Mouse (Mus musculus) neural tube, embryonic 11.5 days (tissue): ENCODE results near the gene Flrt1. TPM values are rescaled to one million over a fixed set of nuclear protein-coding genes. Genes with fewer than 3 reads are reported as not detected.
"Not testable (repeated sequence)": the region's sequence is repeated elsewhere in the genome, so short reads cannot be mapped to it uniquely, and the experiment has no call there.

Source experiments
- ATAC-seq: fragments of 200-750 bp; cut with Nextera tagmentation; 2 replicates; pipeline ENCODE4 v1.8.0; 2017; ENCODE audit warnings: moderate number of reproducible peaks, mild to moderate bottlenecking, moderate TSS enrichment, moderate library complexity; ENCODE audit not compliant: insufficient read depth, low FRiP score, low TSS enrichment
- DNase-seq: peaks from one replicate; pipeline ENCODE4 v3.0.0-alpha.2; 2015; ENCODE audit warnings: low spot score
- H3K27ac ChIP-seq: fragments of 300-500 bp; sonication (generic); 2 replicates; pipeline ENCODE4 v1.5.1; 2014; ENCODE audit warnings: low read depth, mild to moderate bottlenecking, low read length
- H3K27me3 ChIP-seq: fragments of 300-500 bp; sonication (generic); 2 replicates; pipeline ENCODE4 v1.6.1; 2014; ENCODE audit warnings: mild to moderate bottlenecking, low read length, mixed read lengths; ENCODE audit not compliant: control insufficient read depth, insufficient read depth
- H3K36me3 ChIP-seq: fragments of 300-500 bp; sonication (generic); 2 replicates; pipeline ENCODE4 v1.6.1; 2014; ENCODE audit warnings: mild to moderate bottlenecking, low read length, moderate library complexity, mixed read lengths; ENCODE audit not compliant: control insufficient read depth, insufficient read depth
- H3K4me1 ChIP-seq: fragments of 300-500 bp; sonication (generic); 2 replicates; pipeline ENCODE4 v1.6.1; 2014; ENCODE audit warnings: low read length, mixed read lengths; ENCODE audit not compliant: control insufficient read depth, insufficient read depth
- H3K4me2 ChIP-seq: fragments of 300-500 bp; sonication (generic); 2 replicates; pipeline ENCODE4 v1.6.1; 2014; ENCODE audit warnings: low read depth, mild to moderate bottlenecking, moderate library complexity
- H3K4me3 ChIP-seq: fragments of 300-500 bp; sonication (generic); 2 replicates; pipeline ENCODE4 v1.5.1; 2014; ENCODE audit warnings: low read depth, low read length
- H3K9ac ChIP-seq: fragments of 300-500 bp; sonication (generic); 2 replicates; pipeline ENCODE4 v1.6.1; 2014; ENCODE audit warnings: mild to moderate bottlenecking, low read length
- H3K9me3 ChIP-seq: fragments of 300-500 bp; sonication (generic); 2 replicates; pipeline ENCODE4 v1.6.1; 2016; ENCODE audit warnings: low read length; ENCODE audit not compliant: control insufficient read depth
- WGBS: fragments of 180-500 bp; shearing (Covaris S2); extraction: QIAGEN DNeasy Blood & Tissue Kit; methylation state at CpG from one replicate; pipeline ENCODE4 v1.1.7; 2014; 5-methylcytosine and 5-hydroxymethylcytosine counted together
- polyA plus RNA-seq: library from polyadenylated mRNA; unstranded; fragments of >200 nt; fragmentation: Nextera tagmentation; extraction: Ambion mirVana; gene quantifications from 2 replicates; pipeline ENCODE4 v1.2.1, GENCODE M21; 2014

Flrt1 gene
- polyA plus RNA-seq, 1 experiment from 2014 or later = 7.5 TPM

DNA sequence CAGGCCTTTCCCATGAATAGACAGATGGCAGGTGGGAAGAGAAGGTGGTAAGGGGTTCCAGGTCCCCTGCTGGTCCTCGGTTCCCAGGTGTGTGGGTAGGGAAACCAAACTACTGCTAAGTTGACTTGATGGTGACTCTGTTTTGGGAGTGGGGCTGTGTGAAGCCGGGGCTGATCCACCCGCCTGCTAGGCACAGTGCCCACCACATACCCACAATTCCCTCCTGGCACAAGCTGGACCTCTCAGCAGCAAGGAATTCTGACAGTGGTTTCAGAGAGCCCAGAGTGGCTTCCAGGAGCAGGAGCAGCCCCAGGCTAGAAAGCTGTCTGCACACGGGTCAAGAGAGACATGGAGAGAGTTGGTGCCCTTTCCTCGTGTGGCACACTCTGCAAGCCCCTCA lies 16.5 kb downstream of the Flrt1 start:
- ATAC-seq (no peak), DNase-seq (no peak)
- peaks cover 28% of the 10 kb centered on the region for H3K4me1 ChIP-seq
- no peak overlapping the region for H3K9ac ChIP-seq
- H3K36me3 ChIP-seq = no peaks in the 10 kb centered on the region
- no peak overlapping the region for H3K4me3 ChIP-seq
- WGBS = 75% methylated on average over 5 of the region's 5 CpGs
- H3K9me3 ChIP-seq = no peaks in the 10 kb centered on the region
- peaks cover 15% of the 10 kb centered on the region for H3K27me3 ChIP-seq
- H3K4me2 ChIP-seq = no peak overlapping the region
- H3K27ac ChIP-seq = no peak overlapping the region

DNA sequence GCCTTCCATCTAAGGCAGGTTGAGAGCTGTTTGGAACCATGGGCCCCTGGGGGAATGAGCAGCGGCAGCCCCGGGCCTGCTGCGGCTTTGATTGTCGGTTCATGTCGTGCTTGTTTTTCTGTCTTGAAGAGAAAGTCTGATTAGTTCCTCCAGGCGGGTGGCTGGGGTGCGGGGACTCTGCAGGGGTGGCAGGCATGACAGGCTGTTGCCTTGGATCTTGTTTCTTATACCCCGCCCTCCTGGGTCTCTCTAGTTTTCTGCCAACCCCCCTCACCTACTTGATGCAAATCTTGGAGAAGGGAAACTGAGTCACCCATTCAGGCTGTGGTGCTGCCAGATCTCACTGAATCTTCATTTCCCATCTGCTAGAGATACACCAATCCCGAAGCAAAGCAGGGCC lies 17.0 kb downstream of the Flrt1 start:
- no peak for ATAC-seq
- 16% methylated on average over 9 of the region's 9 CpGs for WGBS
- Histone ChIP-seq H3K27ac (no peak overlapping the region), H3K4me3 (no peak overlapping the region), H3K27me3 (peaks cover 18% of the 10 kb centered on the region), H3K4me2 (no peak overlapping the region), H3K4me1 (peaks cover 33% of the 10 kb centered on the region), H3K36me3 (no peaks in the 10 kb centered on the region), H3K9ac (no peak overlapping the region), H3K9me3 (no peaks in the 10 kb centered on the region)
- no peak for DNase-seq

DNA sequence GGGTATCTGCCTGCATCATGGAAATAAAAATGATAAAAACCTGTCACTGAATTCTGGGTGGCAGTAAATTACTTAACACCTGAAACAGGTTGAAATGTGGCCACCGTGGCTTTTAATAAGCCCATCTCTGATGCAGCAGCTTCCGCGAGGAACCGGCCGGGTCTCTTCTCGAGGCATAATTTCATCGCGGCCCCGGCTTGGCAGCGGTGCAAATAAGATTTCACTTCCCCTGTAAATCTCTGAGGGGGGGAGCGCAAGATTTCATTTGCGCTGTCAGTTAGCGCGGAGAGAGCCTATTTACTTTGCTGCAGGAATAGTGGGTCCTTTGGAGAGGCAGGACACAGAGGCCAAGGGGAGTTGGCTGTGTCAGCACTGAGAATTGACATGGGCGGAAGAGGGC lies 20.8 kb downstream of the Flrt1 start:
- no peak overlapping the region for H3K4me2 ChIP-seq
- H3K27me3 ChIP-seq = peaks cover 21% of the 10 kb centered on the region
- no peak for DNase-seq
- ATAC-seq = no peak
- no peak overlapping the region for H3K4me3 ChIP-seq
- H3K9me3 ChIP-seq = no peaks in the 10 kb centered on the region
- H3K4me1 ChIP-seq = peaks cover 17% of the 10 kb centered on the region; the same call in 1 of the 2 replicates
- no peak overlapping the region for H3K27ac ChIP-seq
- no peaks in the 10 kb centered on the region for H3K36me3 ChIP-seq
- no peak overlapping the region for H3K9ac ChIP-seq
- 80% methylated on average over 15 of the region's 15 CpGs for WGBS

DNA sequence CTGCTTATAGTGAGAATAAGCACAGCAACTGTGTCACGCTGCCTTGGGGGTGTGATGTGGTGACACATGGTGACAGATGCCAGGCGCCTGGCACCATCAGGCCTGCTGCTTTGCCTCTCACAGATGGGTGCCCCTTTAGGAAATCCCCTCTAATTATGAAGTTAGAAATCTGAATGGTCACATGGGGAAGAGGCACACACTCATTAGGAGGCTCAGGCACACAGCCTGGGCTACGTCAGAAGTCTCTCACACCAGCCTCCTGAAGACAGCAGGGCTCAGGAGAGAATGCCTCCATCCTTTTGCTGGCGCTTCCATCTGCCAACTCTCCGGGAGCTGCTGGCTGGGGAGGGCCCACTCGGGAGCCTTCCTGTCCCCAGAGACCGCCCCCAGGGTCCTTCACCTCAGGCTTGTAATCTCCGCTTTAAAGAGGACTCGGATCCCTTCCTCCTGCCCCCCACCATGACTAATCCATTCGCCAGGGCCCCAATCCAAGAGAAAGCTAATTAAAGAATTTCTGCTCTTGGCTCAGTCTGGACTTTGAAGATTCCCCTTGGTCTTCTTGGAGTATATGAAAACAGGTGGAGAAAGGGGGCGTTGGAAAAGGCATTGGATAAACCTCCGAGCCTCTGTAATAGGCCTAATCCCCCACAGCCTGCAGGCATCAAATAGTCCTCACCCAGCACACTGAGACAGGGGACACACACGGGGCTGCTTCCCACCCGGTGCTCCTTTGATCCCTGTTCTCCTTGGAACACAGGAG lies 22.3 kb downstream of the Flrt1 start:
- Histone ChIP-seq H3K27me3 (peaks cover 19% of the 10 kb centered on the region), H3K4me1 (peaks cover 18% of the 10 kb centered on the region), H3K4me3 (no peak overlapping the region), H3K36me3 (no peaks in the 10 kb centered on the region), H3K9me3 (no peaks in the 10 kb centered on the region), H3K27ac (no peak overlapping the region), H3K9ac (peak overlapping the region; percentile 10; the same call in 1 of the 2 replicates), H3K4me2 (no peak overlapping the region; the same call in 1 of the 2 replicates)
- 34% methylated on average over 14 of the region's 14 CpGs for WGBS
- ATAC-seq = 0 out of 2 replicates have a peak, but pooled peaks have one; percentile 13
- no peak for DNase-seq

DNA sequence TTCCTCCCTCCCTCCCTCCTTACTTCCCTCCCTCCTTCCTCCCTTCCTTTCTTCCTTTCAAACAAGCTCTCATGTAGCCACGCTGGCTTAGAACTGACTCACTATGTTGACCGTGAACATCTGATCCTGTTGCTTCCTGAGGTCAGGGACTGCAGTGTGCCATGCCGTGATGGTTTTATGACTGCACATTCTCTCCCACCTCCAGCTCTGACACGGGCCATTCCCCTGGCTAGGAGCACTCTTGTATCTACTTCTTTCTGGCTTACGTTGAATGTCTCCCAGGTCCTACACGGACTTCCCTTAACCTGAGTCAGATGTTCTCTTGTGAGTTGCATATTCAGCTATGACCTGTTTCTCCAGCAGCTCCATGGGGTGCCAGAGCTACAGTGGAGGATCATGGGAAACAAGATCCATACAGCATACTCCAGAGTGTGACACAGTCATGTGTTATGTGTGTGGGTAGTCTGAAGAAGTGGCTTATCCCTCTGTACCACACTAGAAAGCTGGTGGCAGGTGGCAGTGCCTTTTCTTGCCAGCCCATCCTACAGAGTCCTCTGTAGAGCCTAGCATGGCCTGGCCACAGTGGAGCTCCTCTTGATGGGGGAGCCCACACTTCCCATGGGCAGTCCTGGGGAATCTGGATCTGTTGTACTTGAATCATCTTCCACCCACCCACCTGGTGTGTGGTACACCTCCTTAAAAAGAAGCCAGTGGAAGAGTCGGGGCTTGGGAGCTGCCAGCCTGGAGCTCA lies 23.8 kb downstream of the Flrt1 start:
- no peaks in the 10 kb centered on the region for H3K36me3 ChIP-seq
- 60% methylated on average over 7 of the region's 7 CpGs for WGBS
- H3K9me3 ChIP-seq = no peaks in the 10 kb centered on the region
- H3K4me1 ChIP-seq = peaks cover 14% of the 10 kb centered on the region
- DNase-seq (no peak), ATAC-seq (no peak)
- no peak overlapping the region for H3K27ac ChIP-seq
- H3K27me3 ChIP-seq = peaks cover 17% of the 10 kb centered on the region; the same call in 1 of the 2 replicates
- H3K4me2 ChIP-seq = no peak overlapping the region
- no peak overlapping the region for H3K4me3 ChIP-seq
- H3K9ac ChIP-seq = no peak overlapping the region

DNA sequence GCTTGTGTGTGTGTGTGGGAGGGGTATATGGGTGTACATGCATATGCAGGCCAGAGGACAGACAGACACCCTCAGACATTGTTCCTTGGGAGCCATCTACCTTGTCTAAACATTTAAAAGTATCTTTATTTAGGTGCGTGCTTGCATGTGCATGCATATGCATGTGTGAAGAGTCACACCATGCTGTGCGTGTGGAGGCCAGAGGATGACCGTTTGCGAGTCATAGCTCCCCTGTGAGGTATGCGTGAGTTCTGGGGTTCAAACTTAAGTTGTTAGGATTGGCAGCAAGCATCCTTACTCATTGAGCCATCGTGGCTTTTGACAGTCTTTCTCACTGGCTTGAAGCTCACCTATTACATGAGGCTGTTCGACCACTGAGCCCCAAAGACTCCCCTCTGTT lies 27.3 kb downstream of the Flrt1 start:
- no peak overlapping the region for H3K9ac ChIP-seq
- H3K4me1 ChIP-seq = peaks cover 12% of the 10 kb centered on the region
- no peak for ATAC-seq
- no peak overlapping the region for H3K27ac ChIP-seq
- WGBS = 87% methylated on average over 7 of the region's 7 CpGs
- H3K4me2 ChIP-seq = no peak overlapping the region
- no peak overlapping the region for H3K4me3 ChIP-seq
- H3K9me3 ChIP-seq = no peaks in the 10 kb centered on the region
- peaks cover 17% of the 10 kb centered on the region; the same call in 1 of the 2 replicates for H3K27me3 ChIP-seq
- H3K36me3 ChIP-seq = no peaks in the 10 kb centered on the region
- no peak for DNase-seq

DNA sequence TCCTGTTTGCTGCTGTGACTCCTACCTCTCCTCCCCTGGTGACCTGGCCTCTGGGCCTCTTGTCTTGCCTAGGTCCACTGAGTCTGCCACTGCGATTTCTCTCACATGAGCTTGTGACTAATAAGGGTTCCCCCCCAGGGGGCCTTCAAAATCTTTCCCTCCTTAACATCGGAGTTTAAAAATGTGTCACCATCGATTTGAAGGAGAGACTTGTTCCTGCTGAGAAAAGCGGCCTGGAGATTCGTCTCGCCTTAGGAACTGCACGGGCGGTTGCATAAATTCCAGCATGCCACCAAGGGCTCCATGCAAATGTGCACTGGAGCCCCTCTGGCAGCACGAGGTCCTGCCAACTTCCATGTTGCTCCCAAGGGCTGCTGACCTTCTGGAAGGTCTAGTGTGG lies 27.9 kb downstream of the Flrt1 start:
- H3K27me3 ChIP-seq = peaks cover 21% of the 10 kb centered on the region
- no peak overlapping the region for H3K27ac ChIP-seq

DNA sequence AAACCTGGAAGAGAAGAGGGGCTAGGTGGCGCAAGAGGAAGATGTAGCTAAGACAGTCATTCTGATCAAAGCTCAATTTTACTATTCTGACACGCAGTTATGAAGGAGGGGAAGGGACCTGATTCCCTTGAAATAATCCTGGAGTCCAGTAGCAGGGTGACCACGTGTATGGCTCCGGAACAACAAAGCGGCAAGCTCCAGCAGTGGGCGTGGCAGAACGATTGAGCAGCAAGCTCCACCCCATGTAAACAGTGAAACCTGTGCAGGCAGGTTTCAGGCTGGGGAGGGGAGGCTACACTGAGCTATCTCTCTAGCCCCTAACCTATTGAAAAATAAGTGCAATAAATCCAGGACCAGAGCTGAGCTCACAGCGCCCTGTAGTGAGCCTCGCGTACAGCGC lies 30.2 kb downstream of the Flrt1 start:
- H3K27me3 ChIP-seq = peaks cover 33% of the 10 kb centered on the region
- H3K36me3 ChIP-seq, H3K4me3 ChIP-seq, H3K9ac ChIP-seq, ATAC-seq, H3K9me3 ChIP-seq, H3K27ac ChIP-seq, H3K4me1 ChIP-seq, H3K4me2 ChIP-seq, DNase-seq: not testable (repeated sequence)
- WGBS = 75% methylated on average over 11 of the region's 11 CpGs

More for the DNA sequence above, 27.9 kb downstream of the Flrt1 start:
- DNase-seq (peak; percentile 13), ATAC-seq (no peak)
- peaks cover 9% of the 10 kb centered on the region; the same call in 1 of the 2 replicates for H3K4me1 ChIP-seq
- no peaks in the 10 kb centered on the region for H3K36me3 ChIP-seq
- H3K4me3 ChIP-seq = no peak overlapping the region
- H3K4me2 ChIP-seq = no peak overlapping the region
- H3K9me3 ChIP-seq = no peaks in the 10 kb centered on the region
- 54% methylated on average over 9 of the region's 9 CpGs for WGBS
- no peak overlapping the region for H3K9ac ChIP-seq
